Mouse (Mus musculus): ENCODE data around the gene Sfxn5. TPM values are rescaled to one million over a fixed set of nuclear protein-coding genes. Genes with fewer than 3 reads are reported as not detected.
A peak's percentile ranks its signal among the peaks of the same experiment; 100 is the strongest.

Sfxn5 gene
- polyA plus RNA-seq, 1 experiment from 2014 or later: 10.0 TPM

DNA sequence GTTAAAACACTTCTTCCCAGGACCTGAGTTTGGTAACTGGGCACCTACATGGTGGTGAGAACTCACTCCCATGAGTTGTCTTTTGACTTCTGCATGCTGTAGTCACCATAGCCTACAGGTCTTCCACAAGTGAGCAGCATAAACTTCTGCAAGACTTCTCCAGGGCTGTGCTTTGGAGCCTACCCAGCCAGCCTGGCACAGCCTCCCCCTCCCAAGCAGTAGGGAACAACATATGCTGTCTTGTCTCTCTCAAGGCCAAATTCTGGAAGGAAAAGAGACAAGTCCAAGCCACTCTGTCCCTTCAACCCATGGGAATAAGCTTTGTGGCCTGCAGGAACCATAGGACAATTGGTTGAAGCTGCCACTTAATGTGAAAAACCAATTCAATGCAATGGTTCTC is 11.7 kb upstream of the Sfxn5 start:
- Histone ChIP-seq H3K27ac (no peak overlapping the region), H3K4me1 (no peaks in the 10 kb centered on the region), H3K9me3 (replicated peaks) (no peaks in the 10 kb centered on the region), H3K36me3 (peaks cover 14% of the 10 kb centered on the region; the same call in 1 of the 2 replicates), H3K4me3 (no peak overlapping the region), H3K4me2 (replicated peaks) (no peak overlapping the region), H3K9ac (no peak overlapping the region), H3K27me3 (peaks cover 8% of the 10 kb centered on the region; the same call in 1 of the 2 replicates)
- no peak for ATAC-seq (ENCODE audit: low FRiP score)

DNA sequence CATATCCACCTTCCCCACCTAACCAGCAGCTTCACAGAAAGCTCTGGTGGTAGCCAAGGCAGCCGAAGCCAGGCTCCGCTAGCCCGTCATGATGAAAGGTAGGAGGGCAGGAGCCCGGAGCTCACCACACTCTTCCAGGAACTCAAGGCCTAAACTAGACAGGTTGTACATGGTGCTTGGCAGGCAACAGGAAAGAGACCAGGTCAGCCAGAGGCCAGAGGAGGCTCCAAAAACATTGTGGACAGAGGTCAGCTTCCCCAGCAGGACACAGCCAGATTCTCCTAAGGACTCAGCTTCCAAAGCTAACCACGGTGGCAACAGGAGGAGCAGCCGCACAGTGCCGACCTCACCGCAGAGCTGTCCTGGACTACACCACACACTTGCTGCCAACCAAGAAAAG is 9.8 kb upstream of the Sfxn5 start:
- no peak overlapping the region for H3K4me2 ChIP-seq (replicated peaks)
- peaks cover 8% of the 10 kb centered on the region; the same call in 1 of the 2 replicates for H3K27me3 ChIP-seq
- H3K4me1 ChIP-seq: no peaks in the 10 kb centered on the region
- WGBS: 85% methylated on average over 8 of the region's 8 CpGs
- no peak overlapping the region for H3K27ac ChIP-seq
- H3K36me3 ChIP-seq: peaks cover 14% of the 10 kb centered on the region; the same call in 1 of the 2 replicates
- H3K9me3 ChIP-seq (replicated peaks): no peaks in the 10 kb centered on the region
- ATAC-seq (ENCODE audit: low FRiP score): no peak
- no peak overlapping the region for H3K9ac ChIP-seq
- no peak overlapping the region for H3K4me3 ChIP-seq

DNA sequence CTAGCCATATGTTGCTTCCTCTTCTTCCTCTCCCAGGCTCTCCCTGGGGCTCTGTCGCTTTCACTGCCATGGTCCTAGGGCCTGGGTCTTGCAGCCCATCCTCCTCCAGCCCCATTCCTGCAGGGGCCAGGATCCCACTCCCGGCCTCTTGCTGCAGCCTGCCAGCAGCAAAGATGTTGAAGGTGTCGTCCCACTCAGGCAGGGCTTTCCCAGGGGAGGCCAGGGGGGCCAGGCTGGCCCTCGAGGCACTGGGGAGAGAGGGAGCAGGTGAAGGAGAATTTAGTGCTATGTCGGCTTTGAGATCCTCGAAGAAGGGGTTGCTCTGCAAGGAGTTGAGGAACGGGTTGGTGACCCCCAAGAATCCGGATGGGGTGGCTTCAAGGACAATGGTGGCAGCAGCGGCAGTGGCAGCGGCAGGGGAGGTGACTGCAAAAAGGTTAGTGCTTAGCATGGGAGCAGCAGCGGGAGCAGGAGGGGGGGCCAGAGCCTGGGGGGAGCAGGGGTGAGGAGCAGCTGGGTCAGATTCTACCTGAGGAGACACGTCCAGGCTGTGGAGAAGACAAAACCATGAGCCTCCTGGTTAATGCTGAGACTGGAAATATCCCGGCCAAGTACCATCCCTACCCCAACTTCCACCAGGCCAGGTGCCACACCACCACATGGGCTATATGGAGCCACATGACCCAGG is 8.7 kb upstream of the Sfxn5 start:
- H3K4me3 ChIP-seq: no peak overlapping the region
- 78% methylated on average over 13 of the region's 13 CpGs for whole genome bisulfite sequencing

DNA sequence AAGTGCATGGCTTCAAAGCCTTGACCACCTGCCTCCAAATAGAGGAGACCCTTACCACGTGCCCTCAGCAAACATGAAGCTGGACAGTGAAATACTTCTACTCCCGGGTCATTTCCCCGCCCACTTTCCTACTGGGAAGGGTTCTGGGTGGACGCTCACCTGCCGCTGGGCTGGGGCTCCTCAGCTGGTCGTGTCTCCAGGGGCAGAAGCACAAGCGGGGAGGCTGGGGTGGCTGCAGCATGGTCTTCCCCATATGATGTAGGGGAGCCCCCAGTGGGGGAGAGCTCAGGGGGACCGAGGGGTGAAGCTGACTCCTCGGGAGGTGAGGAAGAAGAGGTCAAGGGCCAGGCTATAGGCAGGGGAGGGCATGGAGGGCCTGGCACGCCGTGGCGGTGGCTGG is 7.0 kb upstream of the Sfxn5 start:
- no peak overlapping the region for H3K27ac ChIP-seq
- no peak overlapping the region for H3K4me2 ChIP-seq (replicated peaks)
- H3K4me1 ChIP-seq: no peaks in the 10 kb centered on the region
- no peak overlapping the region for H3K9ac ChIP-seq
- ATAC-seq (ENCODE audit: low FRiP score): no peak
- no peak overlapping the region for H3K4me3 ChIP-seq
- H3K27me3 ChIP-seq: peaks cover 18% of the 10 kb centered on the region
- 75% methylated on average over 12 of the region's 12 CpGs for WGBS
- H3K36me3 ChIP-seq: peaks cover 10% of the 10 kb centered on the region; the same call in 1 of the 2 replicates
- no peaks in the 10 kb centered on the region for H3K9me3 ChIP-seq (replicated peaks)

More for the DNA sequence above, 8.7 kb upstream of the Sfxn5 start:
- H3K27me3 ChIP-seq: peaks cover 8% of the 10 kb centered on the region; the same call in 1 of the 2 replicates
- ATAC-seq (ENCODE audit: low FRiP score): no peak
- no peaks in the 10 kb centered on the region for H3K9me3 ChIP-seq (replicated peaks)
- peaks cover 10% of the 10 kb centered on the region; the same call in 1 of the 2 replicates for H3K36me3 ChIP-seq
- no peaks in the 10 kb centered on the region for H3K4me1 ChIP-seq
- no peak overlapping the region for H3K27ac ChIP-seq
- no peak overlapping the region for H3K4me2 ChIP-seq (replicated peaks)
- H3K9ac ChIP-seq: no peak overlapping the region

- WGBS: 88% methylated on average over 1 of the region's 1 CpGs
- Histone ChIP-seq H3K36me3 (peaks cover 10% of the 10 kb centered on the region; the same call in 1 of the 2 replicates), H3K4me3 (no peak overlapping the region), H3K4me2 (replicated peaks) (no peak overlapping the region), H3K27me3 (peaks cover 22% of the 10 kb centered on the region), H3K4me1 (no peaks in the 10 kb centered on the region), H3K27ac (no peak overlapping the region), H3K9me3 (replicated peaks) (no peaks in the 10 kb centered on the region), H3K9ac (no peak overlapping the region)
- no peak for ATAC-seq (ENCODE audit: low FRiP score)
Observed at GRCm38 (mm10) chr6:85339273-85339901, 6.2 kb upstream of the Sfxn5 start.

GRCm38 (mm10) chr6:85336944-85337343 is 3.7 kb upstream of the Sfxn5 start:
- H3K27me3 ChIP-seq: peaks cover 24% of the 10 kb centered on the region
- H3K9ac ChIP-seq: no peak overlapping the region
- ATAC-seq (ENCODE audit: low FRiP score): no peak
- peaks cover 9% of the 10 kb centered on the region; the same call in 1 of the 2 replicates for H3K36me3 ChIP-seq
- H3K4me1 ChIP-seq: peaks cover 4% of the 10 kb centered on the region; the same call in 1 of the 2 replicates
- no peaks in the 10 kb centered on the region for H3K9me3 ChIP-seq (replicated peaks)
- H3K4me3 ChIP-seq: no peak overlapping the region
- H3K27ac ChIP-seq: no peak overlapping the region
- 90% methylated on average over 9 of the region's 9 CpGs for WGBS
- H3K4me2 ChIP-seq (replicated peaks): no peak overlapping the region

GRCm38 (mm10) chr6:85335352-85335751 is 2.1 kb upstream of the Sfxn5 start:
- Histone ChIP-seq H3K4me1 (peaks cover 11% of the 10 kb centered on the region; the same call in 1 of the 2 replicates), H3K4me3 (no peak overlapping the region), H3K9ac (no peak overlapping the region), H3K4me2 (replicated peaks) (no peak overlapping the region), H3K27ac (no peak overlapping the region), H3K27me3 (peaks cover 31% of the 10 kb centered on the region), H3K9me3 (replicated peaks) (no peaks in the 10 kb centered on the region), H3K36me3 (no peaks in the 10 kb centered on the region)
- WGBS: 51% methylated on average over 3 of the region's 3 CpGs
- ATAC-seq (ENCODE audit: low FRiP score): no peak

- Histone ChIP-seq H3K27me3 (peaks cover 31% of the 10 kb centered on the region), H3K9me3 (replicated peaks) (no peaks in the 10 kb centered on the region), H3K4me1 (peaks cover 11% of the 10 kb centered on the region; the same call in 1 of the 2 replicates), H3K4me2 (replicated peaks) (no peak overlapping the region), H3K27ac (no peak overlapping the region), H3K9ac (no peak overlapping the region), H3K4me3 (no peak overlapping the region), H3K36me3 (no peaks in the 10 kb centered on the region)
- WGBS: 46% methylated on average over 5 of the region's 5 CpGs
- ATAC-seq (ENCODE audit: low FRiP score): no peak
Observed at GRCm38 (mm10) chr6:85334851-85335250, 1.6 kb upstream of the Sfxn5 start.

DNA sequence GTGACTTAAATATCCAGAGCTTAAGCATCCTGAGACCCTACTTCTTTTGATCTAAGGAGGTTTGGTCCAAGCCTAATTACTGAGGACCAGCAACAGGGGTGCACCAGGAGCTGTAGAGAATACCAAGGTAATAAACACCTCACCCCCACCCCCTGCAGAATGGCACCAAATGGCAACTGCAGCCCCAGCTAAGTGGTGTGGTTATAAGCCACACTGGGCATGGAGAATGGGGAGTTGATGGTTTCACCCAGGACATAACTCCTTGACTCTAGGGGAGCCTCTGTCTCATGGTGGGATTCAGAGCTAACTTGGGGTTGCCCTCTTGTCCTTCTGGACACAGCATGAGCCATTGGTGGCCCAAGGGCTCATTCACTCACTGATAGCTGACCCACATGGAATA is 1.0 kb upstream of the Sfxn5 start:
- Histone ChIP-seq H3K27ac (no peak overlapping the region), H3K4me2 (replicated peaks) (no peak overlapping the region; the same call in 1 of the 2 replicates), H3K27me3 (peaks cover 31% of the 10 kb centered on the region), H3K4me3 (no peak overlapping the region), H3K9me3 (replicated peaks) (no peaks in the 10 kb centered on the region), H3K4me1 (peaks cover 11% of the 10 kb centered on the region; the same call in 1 of the 2 replicates), H3K36me3 (no peaks in the 10 kb centered on the region), H3K9ac (no peak overlapping the region)
- ATAC-seq (ENCODE audit: low FRiP score): no peak

GRCm38 (mm10) chr6:85333732-85334131 is 510 bp upstream of the Sfxn5 start:
- WGBS: 4% methylated on average over 13 of the region's 13 CpGs
- Histone ChIP-seq H3K27me3 (peaks cover 31% of the 10 kb centered on the region), H3K4me3 (peak overlapping the region; percentile 68), H3K4me1 (peaks cover 11% of the 10 kb centered on the region; the same call in 1 of the 2 replicates), H3K4me2 (replicated peaks) (peak overlapping the region; percentile 92), H3K27ac (peak overlapping the region; percentile 92), H3K9ac (peak overlapping the region; percentile 69), H3K36me3 (no peaks in the 10 kb centered on the region), H3K9me3 (replicated peaks) (no peaks in the 10 kb centered on the region)
- no peak for ATAC-seq (ENCODE audit: low FRiP score)

DNA sequence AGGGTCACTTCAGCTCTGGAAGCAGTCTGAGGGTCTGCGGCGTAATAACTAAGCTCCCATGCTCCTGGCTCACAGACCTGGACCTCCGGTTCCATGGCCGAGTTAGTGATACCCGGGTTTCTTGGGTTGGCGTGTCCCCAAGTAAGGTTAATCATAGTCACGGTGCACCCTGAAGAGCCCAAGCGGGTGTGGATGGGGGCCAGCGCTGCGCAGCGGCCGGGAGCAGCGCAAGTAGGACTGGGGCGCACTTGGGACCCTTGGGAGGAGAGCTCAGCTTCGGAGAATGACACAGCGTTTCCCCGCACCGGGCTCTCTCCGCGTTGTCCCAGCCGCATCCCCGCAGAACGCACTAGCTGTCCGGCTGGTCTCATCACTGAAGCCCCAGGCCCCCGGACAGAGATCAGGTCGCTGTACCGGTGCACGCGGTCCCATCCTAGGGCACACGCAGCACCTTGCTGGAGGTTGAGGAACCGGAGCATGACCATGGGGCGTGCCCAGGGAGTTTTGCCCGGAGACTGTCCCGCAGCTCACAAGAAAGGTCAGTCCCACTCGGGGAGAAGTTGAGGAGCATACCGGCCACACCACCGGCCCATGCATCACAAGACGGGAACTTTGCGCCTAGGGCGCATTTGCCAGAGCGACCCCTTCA is 747 bp downstream of the Sfxn5 start:
- Histone ChIP-seq H3K9me3 (replicated peaks) (no peaks in the 10 kb centered on the region), H3K4me3 (peak overlapping the region; percentile 68), H3K4me2 (replicated peaks) (peak overlapping the region; percentile 92), H3K27ac (0 out of 2 replicates have a peak overlapping the region, but pooled peaks have one; percentile 92), H3K36me3 (no peaks in the 10 kb centered on the region), H3K9ac (peak overlapping the region; percentile 69), H3K4me1 (peaks cover 11% of the 10 kb centered on the region; the same call in 1 of the 2 replicates), H3K27me3 (peaks cover 31% of the 10 kb centered on the region)
- under 1% methylated on average over 41 of the region's 41 CpGs for WGBS
- ATAC-seq (ENCODE audit: low FRiP score): peak; percentile 50

- Histone ChIP-seq H3K4me2 (replicated peaks) (peak overlapping the region; percentile 92), H3K4me3 (peak overlapping the region; percentile 68; the same call in 1 of the 2 replicates), H3K36me3 (no peaks in the 10 kb centered on the region), H3K27me3 (peaks cover 31% of the 10 kb centered on the region), H3K9me3 (replicated peaks) (no peaks in the 10 kb centered on the region), H3K27ac (no peak overlapping the region), H3K4me1 (peaks cover 11% of the 10 kb centered on the region; the same call in 1 of the 2 replicates), H3K9ac (no peak overlapping the region; the same call in 1 of the 2 replicates)
- ATAC-seq (ENCODE audit: low FRiP score): no peak
- 12% methylated on average over 8 of the region's 8 CpGs for WGBS
Observed at GRCm38 (mm10) chr6:85331736-85332135, 1.5 kb downstream of the Sfxn5 start.

Data from hindbrain, embryonic 12.5 days (tissue).